Mouse (Mus musculus): ENCODE measurements around the gene Plcb4.
"Not testable (repeated sequence)": the region's sequence is repeated elsewhere in the genome, so short reads cannot be mapped to it uniquely, and the experiment has no call there.

The Plcb4 gene

GRCm38 (mm10) chr2:135673649-135674048 lies 14.8 kb downstream of the Plcb4 start:
- DNase-seq (ENCODE audit: low spot score), result no peak

DNA sequence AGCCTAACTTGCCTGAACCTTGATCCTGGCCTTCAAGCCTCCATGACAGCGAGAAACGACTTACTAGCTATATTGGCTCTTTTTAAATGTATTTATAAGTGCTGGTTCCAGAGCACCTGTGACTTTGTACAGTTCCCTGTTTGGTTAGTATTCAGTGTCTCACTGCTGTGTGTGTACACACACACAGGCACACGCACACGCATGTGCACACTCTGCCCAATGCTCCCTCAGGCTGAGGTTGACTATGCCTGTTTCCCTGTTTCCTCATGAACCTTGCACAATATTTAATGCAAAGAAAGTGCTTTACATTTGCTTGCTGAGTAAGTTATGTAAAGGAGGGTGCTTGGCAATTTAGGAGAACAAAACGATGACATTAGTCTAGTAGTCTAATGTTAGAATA lies 16.5 kb downstream of the Plcb4 start:
- DNase-seq (ENCODE audit: low spot score), result no peak

GRCm38 (mm10) chr2:135676978-135677501 lies 18.2 kb downstream of the Plcb4 start:
- DNase-seq (ENCODE audit: low spot score), result no peak

GRCm38 (mm10) chr2:135677601-135678000 lies 18.8 kb downstream of the Plcb4 start:
- no peak for DNase-seq (ENCODE audit: low spot score)

DNA sequence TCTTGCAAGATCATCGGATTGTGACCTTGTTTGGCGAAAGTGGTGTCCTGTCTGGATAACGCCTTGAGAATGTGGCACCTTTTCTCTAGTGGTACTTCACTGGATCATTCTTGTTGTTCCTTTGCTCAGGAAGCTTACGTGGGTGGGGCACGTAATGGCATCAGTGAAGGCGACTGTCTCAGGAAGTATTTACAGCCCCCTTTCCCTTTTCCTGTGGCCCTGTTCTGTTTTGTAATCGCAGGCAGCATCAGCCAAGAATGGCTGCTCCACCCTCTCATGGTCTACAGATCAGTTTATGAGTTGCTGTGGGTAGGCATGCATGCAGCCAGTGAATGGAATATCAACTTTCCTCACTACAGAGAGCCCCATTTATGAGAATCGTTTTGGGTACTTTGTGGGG lies 21.2 kb downstream of the Plcb4 start:
- DNase-seq (ENCODE audit: low spot score), result no peak

DNA sequence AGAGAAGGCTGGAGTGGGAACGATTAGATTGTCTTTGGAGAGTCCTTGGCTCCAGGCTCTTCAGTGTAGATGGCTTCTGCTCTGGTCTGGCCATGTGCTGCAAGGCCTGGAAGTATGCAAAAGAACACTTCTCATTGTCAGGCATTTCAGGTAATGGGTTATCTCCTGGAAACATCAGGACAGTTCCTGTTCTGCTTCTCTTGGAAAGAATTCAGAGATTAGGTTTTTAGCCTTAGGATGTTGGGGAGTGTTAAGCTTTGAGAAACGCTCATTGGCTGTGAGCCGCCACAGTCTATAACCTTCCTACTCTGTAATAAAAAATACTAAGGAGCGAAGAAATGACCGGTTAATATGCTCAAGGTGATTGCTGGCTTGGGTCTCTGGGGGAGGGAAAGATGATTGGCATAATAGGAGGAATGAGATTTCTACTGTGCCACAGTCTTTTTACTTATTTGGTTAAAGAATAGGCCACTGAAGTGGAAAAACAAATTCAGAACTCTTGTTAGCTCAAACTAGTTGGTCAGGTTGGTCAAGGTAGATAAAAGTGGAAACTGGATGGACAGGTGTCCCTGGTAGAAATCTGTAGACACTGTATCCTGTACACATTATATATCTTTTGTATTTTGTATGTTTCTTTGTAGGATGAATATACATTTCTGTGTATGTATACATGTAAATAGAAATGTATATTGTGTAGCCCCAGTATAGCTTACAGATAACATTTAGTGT lies 21.8 kb downstream of the Plcb4 start:
- no peak for DNase-seq (ENCODE audit: low spot score)

GRCm38 (mm10) chr2:135683684-135684440 lies 25.1 kb downstream of the Plcb4 start:
- no peak for DNase-seq (ENCODE audit: low spot score)

GRCm38 (mm10) chr2:135686692-135687091 lies 27.9 kb downstream of the Plcb4 start:
- DNase-seq (ENCODE audit: low spot score), result no peak

DNA sequence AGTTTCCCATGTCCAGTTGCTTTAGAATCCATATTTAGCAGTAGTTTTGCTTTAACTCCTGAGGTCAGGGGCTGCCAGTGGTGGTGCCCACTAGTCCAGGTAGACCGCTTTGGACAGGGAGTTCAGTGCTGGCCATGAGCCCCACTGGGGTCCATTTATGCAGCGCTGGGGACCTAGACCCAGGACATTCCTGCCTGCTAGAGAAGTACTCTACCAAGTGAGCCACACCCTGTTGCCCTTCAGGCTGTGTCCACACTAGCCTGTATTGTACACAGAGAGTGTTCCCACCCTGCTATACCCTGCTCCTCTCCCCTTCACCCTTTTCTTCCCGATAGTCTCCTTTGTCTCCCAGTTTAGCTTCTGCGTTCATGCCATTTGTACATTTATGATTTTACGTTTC lies 28.8 kb downstream of the Plcb4 start:
- DNase-seq (ENCODE audit: low spot score), result no peak

DNA sequence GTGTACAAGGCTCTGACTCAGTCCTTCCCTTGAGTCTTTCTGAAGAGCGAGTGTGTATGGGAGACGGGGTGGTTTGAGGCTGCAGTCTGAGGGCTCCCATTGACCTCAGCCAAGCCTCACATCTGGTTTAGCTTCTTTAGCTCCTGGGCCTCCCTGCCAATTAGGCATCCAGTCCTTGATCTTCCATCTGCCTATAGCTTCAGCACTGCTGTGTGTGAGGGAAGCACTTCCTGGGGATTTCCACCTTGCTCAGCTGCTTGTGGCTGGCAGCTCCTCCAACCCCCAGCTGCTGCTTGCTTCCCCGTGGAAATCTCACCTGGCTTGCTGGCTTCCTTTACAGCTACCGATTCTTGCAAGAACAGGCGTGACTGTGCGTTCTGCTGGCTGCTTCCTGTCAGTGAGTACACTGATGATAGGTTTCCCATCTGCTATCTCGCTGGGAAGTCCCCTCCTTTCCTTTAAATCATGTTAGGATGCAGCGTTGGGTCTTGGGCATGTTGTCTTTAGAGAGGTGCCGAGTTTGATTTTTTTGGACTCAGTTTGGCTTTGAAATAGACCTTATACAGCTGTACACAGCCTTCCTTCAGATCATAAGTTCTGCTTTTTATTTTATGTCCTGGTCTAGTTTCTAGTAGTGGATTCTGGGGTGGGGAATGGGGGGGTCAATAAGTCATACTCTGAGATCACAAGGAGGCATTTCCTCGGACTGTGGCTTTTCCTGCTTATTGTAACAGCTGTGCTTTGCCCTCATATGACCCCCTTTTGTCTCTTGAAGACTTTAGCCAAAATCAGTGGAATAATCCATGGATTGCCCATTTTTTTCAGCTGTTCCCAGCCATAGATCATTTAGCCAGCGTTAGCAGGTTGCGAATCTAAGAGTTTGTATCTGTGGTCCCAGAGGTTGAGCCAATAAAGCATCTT lies 34.0 kb downstream of the Plcb4 start:
- DNase-seq (ENCODE audit: low spot score), result no peak

DNA sequence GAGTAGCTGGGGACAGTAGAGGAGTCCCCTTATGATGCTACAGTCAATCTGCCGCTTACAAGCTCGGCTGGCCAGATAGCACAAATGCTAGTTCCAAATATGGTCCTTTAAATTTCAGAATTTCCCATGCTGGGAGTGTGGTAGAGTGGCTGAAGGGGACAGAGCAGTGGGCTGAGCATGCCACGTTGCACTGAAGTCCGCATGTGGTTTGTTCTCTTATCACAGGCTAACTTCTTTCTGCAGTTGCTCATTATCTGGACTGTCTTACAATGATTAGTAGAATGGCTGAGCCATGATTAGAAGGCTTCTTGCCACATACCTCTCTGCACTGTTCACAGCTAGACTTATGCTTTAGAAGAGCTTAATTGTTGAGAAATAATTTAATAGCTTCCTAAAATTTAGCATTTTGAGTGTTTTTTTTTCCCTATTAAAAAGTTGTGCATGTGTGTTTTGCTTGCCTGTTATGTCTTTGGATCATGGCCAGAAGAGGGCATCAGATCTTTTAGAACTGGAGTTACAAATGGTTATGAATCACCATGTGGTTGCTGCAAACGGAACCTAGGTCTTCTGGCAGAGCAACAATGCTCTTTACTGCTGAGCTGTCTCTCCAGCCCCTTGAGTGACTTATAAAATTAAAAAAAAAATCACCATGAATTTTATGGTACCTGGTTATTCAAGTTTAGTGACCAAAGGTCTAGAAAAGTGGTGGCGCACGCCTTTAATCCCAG lies 42.0 kb downstream of the Plcb4 start:
- no peak for DNase-seq (ENCODE audit: low spot score)

- DNase-seq (ENCODE audit: low spot score), result no peak
These were observed 45.9 kb downstream of the Plcb4 start for GRCm38 (mm10) chr2:135704673-135705072.

DNA sequence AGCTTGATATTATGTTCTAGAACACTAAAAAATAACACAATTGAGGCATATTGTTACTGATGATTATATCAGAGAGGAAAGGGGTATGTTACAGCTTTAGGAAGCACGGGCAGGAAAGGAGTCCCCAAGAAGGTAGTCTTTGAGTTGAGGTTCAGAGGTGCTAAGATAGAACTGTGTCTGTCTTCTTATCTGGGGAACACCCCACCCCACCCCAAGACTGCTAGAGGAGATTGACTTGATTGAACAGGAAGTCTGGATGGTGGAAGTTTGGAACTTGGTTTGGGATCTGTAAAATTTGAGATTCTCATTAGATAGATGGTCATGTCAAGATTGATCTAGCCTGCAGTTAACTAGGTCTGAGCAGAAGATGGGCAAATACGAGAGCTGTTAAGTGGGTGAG lies 48.5 kb downstream of the Plcb4 start:
- no peak for DNase-seq (ENCODE audit: low spot score)

- no peak for DNase-seq (ENCODE audit: low spot score)
These were observed 49.6 kb downstream of the Plcb4 start for GRCm38 (mm10) chr2:135708386-135708785.

GRCm38 (mm10) chr2:135708796-135709195 lies 50.0 kb downstream of the Plcb4 start:
- no peak for DNase-seq (ENCODE audit: low spot score)

DNA sequence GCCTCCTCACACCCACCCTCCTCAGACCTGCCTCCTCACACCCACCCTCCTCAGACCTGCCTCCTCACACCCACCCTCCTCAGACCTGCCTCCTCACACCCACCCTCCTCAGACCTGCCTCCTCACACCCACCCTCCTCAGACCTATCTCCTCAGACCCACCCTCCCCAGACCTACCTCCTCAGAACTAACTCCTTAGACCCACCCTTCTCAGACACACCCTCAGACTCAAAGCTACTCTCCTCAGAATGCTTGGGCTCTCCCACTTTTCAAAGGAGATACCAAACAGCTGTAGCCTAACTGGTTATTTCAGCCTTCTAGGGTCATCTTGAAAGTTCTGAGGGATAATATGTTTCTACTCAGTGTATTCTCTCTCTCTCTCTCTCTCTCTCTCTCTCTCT lies 50.9 kb downstream of the Plcb4 start:
- not testable (repeated sequence) for DNase-seq (ENCODE audit: low spot score)

DNA sequence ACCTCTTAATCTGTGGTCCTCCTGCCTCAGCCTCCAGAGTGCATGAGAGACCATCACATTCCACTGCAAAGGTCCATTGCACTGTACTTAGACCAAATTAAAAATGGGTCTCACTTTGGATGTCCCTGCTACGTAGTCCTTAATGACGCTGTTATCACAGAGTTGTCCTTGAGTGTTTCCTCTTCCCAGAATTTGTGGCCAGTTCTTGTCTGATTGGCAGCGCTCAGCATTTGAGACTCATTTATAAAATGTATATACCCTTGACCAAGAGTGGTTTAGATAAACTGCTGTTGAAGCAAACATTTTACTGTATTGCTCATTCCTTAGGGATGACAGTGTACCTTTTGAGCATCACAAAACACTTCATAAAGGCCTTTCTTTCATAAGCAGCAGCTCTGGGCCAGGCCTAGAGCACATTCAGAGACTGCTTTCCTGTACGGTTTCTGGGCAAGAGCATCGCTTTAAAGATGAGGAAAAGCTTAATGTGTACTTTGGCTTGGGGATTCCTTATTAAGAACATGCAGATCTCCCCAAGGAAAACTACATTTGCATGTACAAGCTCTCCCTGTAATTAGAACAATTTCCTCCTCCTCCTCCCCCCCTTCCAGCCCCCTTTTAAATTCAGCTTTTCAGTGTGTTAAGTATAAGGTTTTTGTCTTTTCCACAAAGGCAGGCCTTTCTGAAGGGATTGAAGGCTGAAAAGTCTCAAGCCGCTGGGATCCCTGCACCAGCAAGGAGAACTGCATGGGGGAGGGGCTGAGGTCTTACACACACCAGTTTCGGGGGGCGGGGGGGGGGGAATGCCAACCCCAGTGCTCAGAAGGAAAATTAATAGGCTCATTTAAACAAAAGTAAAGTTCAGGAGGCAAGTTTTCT lies 52.5 kb downstream of the Plcb4 start:
- no peak for DNase-seq (ENCODE audit: low spot score)

DNA sequence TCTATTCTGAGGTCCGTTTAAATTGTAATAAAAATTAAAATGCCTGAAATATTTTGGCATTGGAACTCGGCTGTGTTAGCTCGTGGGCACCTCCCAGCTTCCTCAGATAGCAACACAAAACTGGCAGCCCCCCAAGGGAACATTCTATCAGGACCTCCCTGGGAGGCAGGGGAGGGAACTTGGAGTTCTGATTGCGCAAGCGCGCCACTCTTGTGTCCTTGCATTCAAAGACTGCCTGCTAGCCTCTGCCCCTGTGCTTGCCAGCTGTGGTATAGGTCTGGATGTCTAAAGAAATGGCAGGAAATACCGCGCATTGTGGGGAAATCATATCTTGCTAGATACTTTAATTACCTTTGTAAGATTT lies 53.1 kb downstream of the Plcb4 start:
- peak; percentile 91 for DNase-seq (ENCODE audit: low spot score)

DNA sequence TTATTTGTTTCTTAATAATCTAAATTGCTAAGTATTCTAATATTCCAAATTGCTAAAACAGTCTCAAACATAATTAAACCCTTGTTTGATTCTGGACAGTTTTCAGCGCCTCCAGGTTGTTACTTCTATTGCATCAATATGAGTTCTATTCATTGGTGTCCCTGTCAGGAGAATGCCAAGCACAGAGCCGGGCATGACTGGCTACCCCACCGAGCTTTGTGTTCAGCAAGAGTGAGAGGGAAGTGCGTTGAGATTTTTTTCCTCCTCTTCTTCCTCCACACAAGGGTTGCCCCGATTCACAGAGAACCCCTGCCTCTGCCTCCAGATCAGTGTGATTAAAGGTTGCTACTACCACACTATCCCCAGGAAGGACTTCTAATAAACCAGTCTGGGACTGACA lies 53.5 kb downstream of the Plcb4 start:
- DNase-seq (ENCODE audit: low spot score), result no peak

GRCm38 (mm10) chr2:135712921-135713320 lies 54.1 kb downstream of the Plcb4 start:
- DNase-seq (ENCODE audit: low spot score), result no peak

DNA sequence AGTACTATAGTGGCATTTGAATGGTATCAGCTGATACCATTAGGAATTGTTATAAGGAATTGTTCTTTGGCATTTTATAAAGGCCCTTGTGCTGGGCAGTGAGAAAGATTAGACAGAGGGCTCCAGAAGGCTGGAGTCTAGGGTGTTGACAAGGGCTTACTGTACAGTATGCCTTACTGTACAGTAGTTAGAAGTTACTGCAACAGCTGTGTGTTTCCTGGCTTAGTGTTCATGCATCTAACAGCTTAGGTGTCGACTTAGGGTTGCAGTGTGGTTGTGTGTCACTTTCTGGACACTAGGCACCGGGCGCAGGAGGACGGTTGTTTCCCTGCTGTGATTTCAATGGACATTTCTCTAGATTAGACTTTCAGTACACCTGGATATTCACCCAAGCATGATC lies 57.4 kb downstream of the Plcb4 start:
- no peak for DNase-seq (ENCODE audit: low spot score)
